Mouse (Mus musculus) intestine, embryonic 16.5 days (tissue): Measurements from ENCODE around the gene Rho. TPM values are rescaled to one million over a fixed set of nuclear protein-coding genes. Genes with fewer than 3 reads are reported as not detected.

Experiments used
- ATAC-seq: fragments of 200-750 bp; cut with Nextera tagmentation; 2 replicates; pipeline ENCODE4 v1.8.0; 2017; ENCODE audit warnings: moderate TSS enrichment, moderate library complexity
- H3K27ac ChIP-seq: fragments of 300-500 bp; sonication (generic); 2 replicates; pipeline ENCODE4 v1.5.1; 2014; ENCODE audit warnings: mild to moderate bottlenecking, low read length
- H3K27me3 ChIP-seq: fragments of 300-500 bp; sonication (generic); replicated peaks from 2 replicates; pipeline ENCODE4 v1.6.1; 2014; ENCODE audit warnings: low read length, control low read depth, mixed read lengths; ENCODE audit not compliant: control insufficient read depth, insufficient read depth
- H3K36me3 ChIP-seq: fragments of 300-500 bp; sonication (generic); 2 replicates; pipeline ENCODE4 v1.6.1; 2014; ENCODE audit warnings: low read length, control low read depth; ENCODE audit not compliant: control insufficient read depth, insufficient read depth
- H3K4me1 ChIP-seq: fragments of 300-500 bp; sonication (generic); 2 replicates; pipeline ENCODE4 v1.6.1; 2014; ENCODE audit warnings: low read length, control low read depth, mixed read lengths; ENCODE audit not compliant: control insufficient read depth, insufficient read depth
- H3K4me2 ChIP-seq: fragments of 300-500 bp; sonication (generic); 2 replicates; pipeline ENCODE4 v1.6.1; 2014; ENCODE audit warnings: low read depth, low read length, control low read depth
- H3K4me3 ChIP-seq: fragments of 300-500 bp; sonication (generic); 2 replicates; pipeline ENCODE4 v1.5.1; 2014; ENCODE audit warnings: mild to moderate bottlenecking, low read length
- H3K9ac ChIP-seq: fragments of 300-500 bp; sonication (generic); 2 replicates; pipeline ENCODE4 v1.6.1; 2014; ENCODE audit warnings: low read depth, low read length
- H3K9me3 ChIP-seq: fragments of 300-500 bp; sonication (generic); 2 replicates; pipeline ENCODE4 v1.6.1; 2016; ENCODE audit warnings: low read length, control low read depth; ENCODE audit not compliant: control insufficient read depth
- WGBS: fragments of 180-500 bp; shearing (Covaris S2); extraction: QIAGEN DNeasy Blood & Tissue Kit; methylation state at CpG from one replicate; pipeline ENCODE4 v1.1.7; 2014; 5-methylcytosine and 5-hydroxymethylcytosine counted together
- polyA plus RNA-seq: library from polyadenylated mRNA; unstranded; fragments of >200 nt; fragmentation: Nextera tagmentation; extraction: Ambion mirVana; gene quantifications from 2 replicates; pipeline ENCODE4 v1.2.1, GENCODE M21; 2015

Rho gene
- polyA plus RNA-seq, 1 experiment from 2014 or later: 0.31 TPM

DNA sequence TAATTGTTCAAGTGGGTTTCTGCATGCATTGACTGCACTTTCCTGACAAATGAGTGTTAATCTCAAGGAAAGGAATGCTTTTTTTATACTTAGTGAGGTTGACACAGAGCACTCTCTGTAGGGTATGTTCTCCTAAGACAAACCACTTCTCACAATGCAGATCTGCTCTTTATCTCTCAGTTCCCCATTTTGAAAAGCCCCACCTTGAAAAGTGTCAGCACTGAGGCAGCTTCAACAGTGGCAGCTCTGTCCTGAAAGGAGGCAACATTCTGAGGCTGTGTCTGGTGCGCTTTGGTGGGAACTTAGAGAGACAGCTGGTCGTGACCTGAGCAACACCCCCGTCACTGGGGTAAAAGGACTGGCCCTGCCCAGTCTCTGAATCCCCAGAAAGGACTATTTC lies 22.5 kb upstream of the Rho start:
- no peaks in the 10 kb centered on the region for H3K27me3 ChIP-seq
- no peak overlapping the region for H3K4me3 ChIP-seq
- WGBS: 76% methylated on average over 3 of the region's 3 CpGs
- H3K9me3 ChIP-seq: no peaks in the 10 kb centered on the region
- H3K27ac ChIP-seq: no peak overlapping the region; the same call in 1 of the 2 replicates
- no peak for ATAC-seq
- H3K4me1 ChIP-seq: no peaks in the 10 kb centered on the region; the same call in 1 of the 2 replicates
- H3K9ac ChIP-seq: no peak overlapping the region
- no peaks in the 10 kb centered on the region for H3K36me3 ChIP-seq
- H3K4me2 ChIP-seq: no peak overlapping the region

DNA sequence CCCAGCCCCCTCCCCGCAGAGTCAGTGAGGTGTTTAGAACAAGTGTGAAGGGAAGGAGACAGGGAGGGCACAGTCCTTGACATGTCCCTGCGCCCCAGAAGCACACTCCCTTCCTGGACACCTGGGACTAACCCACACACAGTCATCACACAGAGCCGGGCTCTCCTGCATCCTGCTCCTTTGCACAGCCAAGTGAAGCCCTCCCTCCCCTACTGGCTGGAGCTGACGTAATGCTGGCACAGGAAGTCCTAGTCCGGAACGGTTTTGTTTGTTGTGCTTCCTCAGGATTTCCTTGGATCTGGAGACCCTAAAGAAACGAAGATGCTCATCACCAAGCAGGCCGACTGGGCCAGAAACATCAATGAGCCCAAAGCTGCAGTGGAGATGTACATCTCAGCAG lies 21.6 kb upstream of the Rho start:
- ATAC-seq: peak; percentile 56
- H3K36me3 ChIP-seq: no peaks in the 10 kb centered on the region
- H3K9ac ChIP-seq: no peak overlapping the region
- no peaks in the 10 kb centered on the region for H3K27me3 ChIP-seq
- H3K9me3 ChIP-seq: no peaks in the 10 kb centered on the region
- H3K4me2 ChIP-seq: no peak overlapping the region
- H3K4me1 ChIP-seq: no peaks in the 10 kb centered on the region; the same call in 1 of the 2 replicates
- WGBS: 54% methylated on average over 8 of the region's 8 CpGs
- no peak overlapping the region for H3K27ac ChIP-seq
- no peak overlapping the region for H3K4me3 ChIP-seq

DNA sequence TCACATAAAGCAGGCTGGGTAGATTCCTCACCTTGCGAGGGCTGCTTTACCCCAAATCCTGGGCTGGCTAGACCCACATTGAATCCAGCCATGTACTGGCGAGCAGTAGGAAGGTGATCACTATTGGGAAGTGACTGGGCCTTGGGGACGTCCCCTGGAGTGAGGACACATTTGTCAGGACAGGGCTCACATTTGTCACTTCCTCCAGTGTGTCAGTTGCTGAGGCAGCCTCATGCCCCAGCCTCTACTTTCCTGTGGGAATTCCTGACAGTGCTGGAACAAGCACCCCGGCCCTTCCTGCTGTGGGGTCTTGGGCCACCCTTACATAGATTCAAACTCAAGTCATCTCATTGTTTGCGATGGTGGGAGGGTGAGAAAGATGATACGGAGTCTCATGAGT lies 19.8 kb upstream of the Rho start:
- ATAC-seq: no peak
- H3K4me2 ChIP-seq: no peak overlapping the region
- H3K9me3 ChIP-seq: no peaks in the 10 kb centered on the region
- peaks cover 4% of the 10 kb centered on the region; the same call in 1 of the 2 replicates for H3K4me1 ChIP-seq
- WGBS: 84% methylated on average over 6 of the region's 6 CpGs
- H3K27me3 ChIP-seq: no peaks in the 10 kb centered on the region
- no peak overlapping the region for H3K27ac ChIP-seq
- H3K36me3 ChIP-seq: no peaks in the 10 kb centered on the region
- H3K9ac ChIP-seq: no peak overlapping the region
- H3K4me3 ChIP-seq: no peak overlapping the region

DNA sequence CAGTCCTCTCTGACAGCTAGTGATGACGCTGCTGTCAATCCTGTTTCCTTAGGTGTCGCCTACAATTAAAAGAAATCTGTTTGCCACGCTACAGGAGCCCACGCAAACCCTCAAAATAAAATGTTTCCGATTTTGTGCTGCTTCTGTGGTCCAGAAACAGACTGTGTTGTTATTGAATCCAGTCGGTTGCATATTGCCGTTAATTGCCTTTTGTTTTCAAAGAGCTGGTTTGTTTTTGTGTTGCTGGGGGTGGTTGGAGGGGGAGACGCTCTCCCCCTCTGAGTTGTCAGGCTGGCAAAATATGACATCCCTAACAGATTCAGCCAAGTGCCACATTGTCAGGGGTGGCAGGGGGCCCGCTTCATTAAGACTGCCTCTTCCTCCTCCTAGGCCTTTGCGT lies 18.1 kb upstream of the Rho start:
- Histone ChIP-seq H3K9ac (no peak overlapping the region), H3K27ac (no peak overlapping the region)

DNA sequence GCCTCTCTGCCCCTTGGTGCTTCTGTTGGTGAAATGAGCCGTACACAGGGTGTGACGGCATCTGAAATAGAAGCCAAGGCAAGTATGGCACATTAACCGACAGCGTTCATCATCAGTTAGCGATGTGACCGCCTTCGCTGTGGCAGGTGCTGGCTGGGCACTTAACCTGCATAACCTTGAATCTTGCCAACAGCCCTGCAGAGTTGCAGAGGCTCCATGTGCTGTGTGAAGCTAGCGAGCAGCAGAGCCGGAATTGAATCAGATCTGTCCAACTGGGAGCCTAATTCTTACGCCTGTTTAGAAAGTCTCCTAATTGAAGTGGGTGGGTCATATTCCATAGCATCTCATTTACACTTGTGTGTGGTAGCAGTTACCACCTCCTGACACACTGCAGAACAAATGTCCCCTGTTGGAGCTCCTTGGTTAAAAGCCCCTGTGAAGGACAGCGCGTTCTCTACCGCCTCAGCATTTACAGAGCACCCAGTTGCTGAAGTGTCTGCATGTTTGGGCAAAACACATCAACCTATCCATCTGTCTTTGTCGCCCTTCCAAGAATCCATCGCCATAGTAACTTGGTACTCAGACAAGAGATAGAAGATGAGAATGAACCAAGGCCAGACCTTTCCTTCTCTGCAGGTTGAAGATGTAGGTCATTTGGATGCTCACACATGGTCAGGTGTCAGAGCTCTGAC lies 16.9 kb upstream of the Rho start:
- 85% methylated on average over 15 of the region's 15 CpGs for WGBS
- no peak for ATAC-seq
- Histone ChIP-seq H3K4me2 (no peak overlapping the region), H3K9me3 (no peaks in the 10 kb centered on the region), H3K9ac (no peak overlapping the region), H3K36me3 (no peaks in the 10 kb centered on the region), H3K4me3 (no peak overlapping the region), H3K27me3 (no peaks in the 10 kb centered on the region), H3K4me1 (0 out of 2 replicates have a peak, but pooled peaks cover 4% of the 10 kb centered on the region), H3K27ac (no peak overlapping the region)

More for the DNA sequence above, 18.1 kb upstream of the Rho start:
- 86% methylated on average over 10 of the region's 10 CpGs for WGBS
- Histone ChIP-seq H3K4me1 (peaks cover 4% of the 10 kb centered on the region; the same call in 1 of the 2 replicates), H3K36me3 (no peaks in the 10 kb centered on the region), H3K4me2 (no peak overlapping the region), H3K27me3 (no peaks in the 10 kb centered on the region), H3K4me3 (no peak overlapping the region), H3K9me3 (no peaks in the 10 kb centered on the region)
- no peak for ATAC-seq

DNA sequence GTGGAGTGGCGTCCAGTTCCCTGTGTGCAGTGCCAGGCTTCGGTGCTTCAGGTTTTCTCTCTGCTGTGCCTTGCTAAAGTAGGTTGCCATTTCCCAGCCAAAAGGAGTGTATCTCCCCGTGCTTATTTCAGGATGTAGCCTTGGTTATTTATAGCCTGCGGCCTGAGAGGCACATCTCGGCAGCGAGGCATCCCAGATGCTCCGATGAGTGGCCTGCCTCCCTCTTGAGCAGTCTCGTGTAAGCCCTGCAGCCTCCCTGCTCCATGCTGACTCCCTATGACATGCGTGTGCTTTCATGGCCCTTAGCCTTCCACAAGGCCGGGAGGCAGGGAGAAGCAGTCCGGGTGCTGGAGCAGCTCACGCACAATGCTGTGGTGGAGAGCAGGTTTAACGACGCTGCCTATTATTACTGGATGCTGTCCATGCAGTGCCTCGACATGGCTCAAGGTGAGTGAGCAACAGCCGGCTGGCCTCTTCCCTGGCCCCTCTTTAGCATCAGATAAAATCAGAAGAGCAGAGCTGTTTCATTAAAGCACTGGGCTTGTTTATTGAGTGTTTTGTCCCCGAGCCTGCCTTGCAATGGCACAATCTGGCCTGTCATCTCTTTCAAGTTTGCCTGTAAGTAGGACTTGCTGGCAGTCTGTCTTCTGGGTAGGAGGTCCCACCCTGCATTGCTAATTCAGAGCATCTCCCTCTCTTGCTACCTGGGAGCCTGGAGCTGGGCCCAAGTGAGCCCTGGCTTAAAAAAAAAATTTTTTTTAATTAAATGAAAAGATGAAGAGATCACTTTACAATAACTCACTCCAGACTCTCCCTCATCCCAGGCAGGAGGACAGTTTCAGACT lies 15.7 kb upstream of the Rho start:
- WGBS: 57% methylated on average over 17 of the region's 17 CpGs

DNA sequence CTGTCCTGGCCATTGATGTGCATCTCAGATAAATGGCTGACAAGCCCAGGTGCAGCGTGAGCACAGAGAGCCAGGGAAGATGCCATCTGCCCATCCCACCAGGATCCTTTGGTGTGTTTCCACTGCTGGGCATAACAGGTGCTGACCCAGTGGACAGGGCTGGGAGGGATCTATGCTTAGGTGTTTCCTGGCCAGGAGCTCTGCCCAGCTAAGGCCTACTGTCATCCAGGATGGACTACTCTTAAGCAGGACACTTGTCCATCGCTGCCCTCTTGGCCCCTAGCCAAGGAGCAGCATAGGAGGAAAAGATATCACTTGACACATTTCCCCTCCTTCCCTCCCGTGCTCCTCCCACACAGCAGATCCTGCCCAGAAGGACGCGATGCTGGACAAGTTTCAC lies 14.9 kb upstream of the Rho start:
- no peak overlapping the region for H3K9ac ChIP-seq
- no peak overlapping the region for H3K27ac ChIP-seq
- WGBS: 82% methylated on average over 5 of the region's 5 CpGs
- H3K4me3 ChIP-seq: no peak overlapping the region
- no peaks in the 10 kb centered on the region for H3K9me3 ChIP-seq
- 0 out of 2 replicates have a peak, but pooled peaks cover 4% of the 10 kb centered on the region for H3K4me1 ChIP-seq
- no peaks in the 10 kb centered on the region for H3K27me3 ChIP-seq
- no peak overlapping the region for H3K4me2 ChIP-seq
- no peak for ATAC-seq
- H3K36me3 ChIP-seq: no peaks in the 10 kb centered on the region

More for the DNA sequence above, 15.7 kb upstream of the Rho start:
- H3K27me3 ChIP-seq: no peaks in the 10 kb centered on the region
- no peak overlapping the region for H3K4me2 ChIP-seq
- no peak for ATAC-seq
- H3K9ac ChIP-seq: 0 out of 2 replicates have a peak overlapping the region, but pooled peaks have one; percentile 21
- H3K9me3 ChIP-seq: no peaks in the 10 kb centered on the region
- H3K36me3 ChIP-seq: no peaks in the 10 kb centered on the region
- H3K4me3 ChIP-seq: no peak overlapping the region
- H3K27ac ChIP-seq: no peak overlapping the region
- 0 out of 2 replicates have a peak, but pooled peaks cover 4% of the 10 kb centered on the region for H3K4me1 ChIP-seq

DNA sequence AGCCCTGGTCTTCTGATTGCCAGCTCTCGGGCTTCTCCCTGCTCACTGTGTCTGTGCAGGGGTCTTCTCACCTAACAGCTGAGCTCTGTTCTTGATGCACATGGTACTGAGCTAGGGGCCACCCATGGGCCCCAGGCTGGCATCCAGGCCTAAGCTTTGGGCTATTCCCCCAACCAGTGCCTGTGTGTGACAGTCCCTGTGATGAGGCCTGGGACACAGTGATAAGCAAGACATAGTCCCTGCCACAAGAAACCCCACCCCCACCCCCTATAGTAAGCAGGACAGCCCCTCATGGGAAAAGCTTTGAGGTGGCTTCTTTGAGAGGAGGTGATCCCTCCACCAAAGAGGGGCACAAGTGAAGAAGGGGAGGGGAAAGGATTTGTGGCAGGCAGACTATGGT lies 12.9 kb upstream of the Rho start:
- no peak for ATAC-seq
- no peak overlapping the region for H3K27ac ChIP-seq
- H3K9ac ChIP-seq: no peak overlapping the region
- 0 out of 2 replicates have a peak, but pooled peaks cover 4% of the 10 kb centered on the region for H3K4me1 ChIP-seq
- no peaks in the 10 kb centered on the region for H3K27me3 ChIP-seq
- H3K4me2 ChIP-seq: no peak overlapping the region
- no peaks in the 10 kb centered on the region for H3K36me3 ChIP-seq
- no peak overlapping the region for H3K4me3 ChIP-seq
- no peaks in the 10 kb centered on the region for H3K9me3 ChIP-seq
- 96% methylated on average over 1 of the region's 1 CpGs for WGBS

DNA sequence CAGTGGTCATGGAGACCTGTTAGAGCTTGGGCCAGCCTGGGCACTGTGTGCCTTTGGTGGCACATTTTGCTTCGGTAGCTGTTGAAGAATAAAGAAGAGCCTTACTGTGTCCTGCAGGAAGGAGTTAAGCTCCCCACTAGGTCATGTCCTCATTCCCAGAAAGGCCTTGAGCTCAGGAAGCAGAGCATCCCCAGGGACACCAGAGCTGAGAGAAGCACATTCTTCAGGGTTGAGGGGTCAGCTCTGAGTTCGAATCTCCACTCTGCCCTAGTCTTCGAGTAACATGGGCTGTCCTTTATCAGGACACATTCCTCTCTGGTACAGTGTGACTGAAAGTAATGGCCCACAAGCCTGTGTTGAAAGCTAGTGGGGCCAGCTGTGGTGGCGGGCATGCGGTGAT lies 11.7 kb upstream of the Rho start:
- H3K9me3 ChIP-seq: no peaks in the 10 kb centered on the region
- no peak overlapping the region for H3K9ac ChIP-seq
- no peak overlapping the region for H3K4me2 ChIP-seq
- no peak overlapping the region for H3K4me3 ChIP-seq
- H3K27me3 ChIP-seq: no peaks in the 10 kb centered on the region
- WGBS: 87% methylated on average over 5 of the region's 5 CpGs
- no peak for ATAC-seq
- H3K4me1 ChIP-seq: peaks cover 7% of the 10 kb centered on the region
- no peak overlapping the region for H3K27ac ChIP-seq
- H3K36me3 ChIP-seq: no peaks in the 10 kb centered on the region
